Mouse (Mus musculus) embryo, embryonic 10 days (tissue): Measurements from ENCODE around the gene Icam4.
"Not testable (repeated sequence)": the region's sequence is repeated elsewhere in the genome, so short reads cannot be mapped to it uniquely, and the experiment has no call there.

Source experiments
- DNase-seq: peaks from one replicate; pipeline ENCODE4 v3.0.0-alpha.2; 2015; ENCODE audit warnings: low spot score

Icam4 gene

DNA sequence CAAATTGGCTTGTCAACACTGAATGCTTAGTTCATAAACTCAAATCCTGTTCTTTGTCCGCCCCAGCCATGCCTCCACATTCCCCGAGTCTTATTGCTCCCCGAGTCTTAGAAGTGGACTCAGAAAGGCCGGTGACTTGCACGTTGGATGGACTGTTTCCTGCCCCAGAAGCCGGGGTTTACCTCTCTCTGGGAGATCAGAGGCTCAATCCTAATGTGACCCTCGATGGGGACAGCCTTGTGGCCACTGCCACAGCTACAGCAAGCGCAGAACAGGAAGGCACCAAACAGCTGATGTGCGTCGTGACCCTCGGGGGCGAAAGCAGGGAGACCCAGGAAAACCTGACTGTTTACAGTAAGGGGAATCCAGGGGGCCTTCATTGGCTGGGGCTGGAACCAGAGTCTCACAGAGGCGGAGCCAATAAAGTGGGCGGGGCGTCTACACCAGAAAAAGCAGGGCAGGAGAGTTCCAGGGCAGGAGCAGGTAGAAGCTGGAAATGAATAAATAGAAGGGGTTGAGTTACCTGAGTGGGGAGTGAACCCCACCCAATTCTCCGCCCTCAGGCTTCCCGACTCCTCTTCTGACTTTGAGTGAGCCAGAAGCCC is 5.4 kb downstream of the Icam4 start:
- no peak for DNase-seq

GRCm38 (mm10) chr9:21035586-21035985 is 6.4 kb downstream of the Icam4 start:
- DNase-seq = no peak

- no peak for DNase-seq
Observed at GRCm38 (mm10) chr9:21036161-21036560, 7.0 kb downstream of the Icam4 start.

GRCm38 (mm10) chr9:21036666-21037065 is 7.5 kb downstream of the Icam4 start:
- DNase-seq = no peak

DNA sequence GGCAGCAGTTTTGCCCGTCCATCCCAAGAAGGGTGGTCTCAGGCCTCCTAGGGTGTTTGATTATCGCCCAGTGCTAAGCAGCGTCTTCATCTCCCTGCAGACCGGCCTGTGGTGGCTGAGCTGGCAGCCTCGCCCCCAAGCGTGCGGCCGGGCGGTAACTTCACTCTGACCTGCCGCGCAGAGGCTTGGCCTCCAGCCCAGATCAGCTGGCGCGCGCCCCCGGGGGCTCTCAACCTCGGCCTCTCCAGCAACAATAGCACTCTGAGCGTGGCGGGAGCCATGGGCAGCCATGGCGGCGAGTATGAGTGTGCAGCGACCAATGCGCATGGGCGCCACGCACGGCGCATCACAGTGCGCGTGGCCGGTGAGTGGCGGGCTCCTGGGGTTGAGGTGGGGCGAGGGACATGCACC is 8.3 kb downstream of the Icam4 start:
- no peak for DNase-seq

GRCm38 (mm10) chr9:21039779-21040178 is 10.6 kb downstream of the Icam4 start:
- DNase-seq = no peak

DNA sequence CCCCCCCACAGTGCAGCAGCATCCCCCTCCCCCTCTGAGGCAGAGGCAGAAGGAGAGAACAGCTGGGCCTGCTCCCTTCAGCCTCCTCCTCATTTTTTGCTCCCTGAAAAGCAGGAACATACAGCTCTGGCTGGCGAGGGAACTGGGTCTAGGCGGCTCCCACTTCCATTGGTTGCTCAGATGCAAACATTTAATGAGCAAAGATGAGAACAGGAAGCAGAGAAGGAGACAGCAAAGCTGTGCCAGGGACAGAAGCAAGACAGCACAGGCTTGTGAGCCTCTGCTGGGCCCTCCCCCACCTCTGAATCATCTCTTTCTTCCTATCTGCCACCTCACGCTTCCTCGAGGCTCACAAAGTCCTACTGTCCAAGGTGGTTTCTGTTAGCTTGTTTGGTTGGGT is 12.1 kb downstream of the Icam4 start:
- no peak for DNase-seq

GRCm38 (mm10) chr9:21043563-21043962 is 14.4 kb downstream of the Icam4 start:
- no peak for DNase-seq

DNA sequence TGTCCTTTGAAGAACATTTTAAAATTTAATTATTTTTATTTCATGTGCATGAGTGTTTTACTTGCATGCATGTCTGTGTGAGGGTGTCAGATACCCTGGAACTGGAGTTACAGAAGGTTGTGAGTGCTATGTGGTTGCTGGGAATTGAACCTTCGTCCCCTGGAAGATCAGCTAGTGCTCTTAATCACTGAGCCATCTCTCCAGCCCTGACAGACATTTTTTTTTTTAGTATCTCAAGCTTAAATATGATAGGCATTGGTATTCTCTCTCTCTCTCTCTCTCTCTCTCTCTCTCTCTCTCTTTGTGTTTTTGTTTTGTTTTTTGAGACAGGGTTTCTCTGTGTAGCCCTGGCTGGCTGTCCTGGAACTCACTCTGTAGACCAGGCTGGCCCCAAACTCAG is 15.6 kb downstream of the Icam4 start:
- DNase-seq = not testable (repeated sequence)

DNA sequence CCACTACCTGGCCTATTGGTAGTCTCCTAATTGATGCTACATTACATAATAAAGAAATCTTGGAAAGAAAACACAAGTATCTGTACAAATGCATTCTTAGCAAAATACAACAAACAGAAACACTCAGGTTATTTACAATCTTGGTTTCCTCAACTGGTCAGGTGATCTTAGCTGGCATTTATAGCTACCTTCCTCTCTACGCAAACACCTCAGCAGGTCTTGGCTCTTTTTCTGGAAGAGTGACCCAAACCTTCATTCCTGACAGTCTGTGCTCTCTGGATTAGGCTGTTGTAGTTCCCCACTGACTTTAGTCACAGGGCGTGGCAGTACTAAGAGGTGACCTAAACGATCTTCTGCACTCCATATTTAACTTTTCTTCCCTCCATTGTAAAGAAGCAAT is 16.1 kb downstream of the Icam4 start:
- DNase-seq = no peak

DNA sequence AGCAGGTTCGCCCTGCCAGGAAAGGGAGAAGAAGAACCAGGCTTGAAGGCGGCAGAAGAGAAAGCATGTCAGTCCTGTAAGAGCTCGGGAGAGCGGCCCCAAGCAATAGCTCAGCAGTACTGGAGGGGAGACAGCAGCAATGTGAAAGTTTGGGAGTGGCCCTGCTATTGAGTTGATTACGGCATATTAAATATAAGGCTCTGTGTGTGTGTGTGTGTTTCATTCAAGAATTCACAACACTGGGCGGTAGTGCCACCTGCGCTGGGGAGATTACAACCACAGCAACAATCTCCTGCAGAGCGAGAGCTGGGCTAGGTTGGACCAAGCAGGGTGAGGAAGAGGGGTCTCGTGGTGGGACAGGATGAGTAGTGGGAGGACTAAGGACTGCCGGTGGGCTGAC is 22.4 kb downstream of the Icam4 start:
- no peak for DNase-seq

DNA sequence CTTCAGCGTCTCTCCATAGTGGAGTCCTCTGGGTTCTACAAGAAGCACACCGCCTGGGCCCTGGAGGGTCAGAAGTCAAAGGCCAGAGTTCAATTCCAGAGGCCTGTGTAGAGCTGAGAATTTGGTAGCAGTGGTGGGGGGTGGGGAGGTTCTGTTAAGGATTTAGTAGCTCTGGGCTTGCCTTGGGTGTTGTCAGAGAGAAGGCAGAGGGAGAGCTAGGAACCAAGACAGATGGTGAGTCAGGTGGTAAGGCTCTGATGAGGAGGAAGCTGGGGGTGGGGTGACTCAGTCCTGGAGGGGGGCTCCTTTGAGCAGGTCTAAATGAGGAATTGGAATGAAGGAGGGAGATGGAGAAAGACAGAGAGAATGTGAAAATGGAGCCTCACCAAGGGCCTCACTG is 33.8 kb downstream of the Icam4 start:
- DNase-seq = no peak

DNA sequence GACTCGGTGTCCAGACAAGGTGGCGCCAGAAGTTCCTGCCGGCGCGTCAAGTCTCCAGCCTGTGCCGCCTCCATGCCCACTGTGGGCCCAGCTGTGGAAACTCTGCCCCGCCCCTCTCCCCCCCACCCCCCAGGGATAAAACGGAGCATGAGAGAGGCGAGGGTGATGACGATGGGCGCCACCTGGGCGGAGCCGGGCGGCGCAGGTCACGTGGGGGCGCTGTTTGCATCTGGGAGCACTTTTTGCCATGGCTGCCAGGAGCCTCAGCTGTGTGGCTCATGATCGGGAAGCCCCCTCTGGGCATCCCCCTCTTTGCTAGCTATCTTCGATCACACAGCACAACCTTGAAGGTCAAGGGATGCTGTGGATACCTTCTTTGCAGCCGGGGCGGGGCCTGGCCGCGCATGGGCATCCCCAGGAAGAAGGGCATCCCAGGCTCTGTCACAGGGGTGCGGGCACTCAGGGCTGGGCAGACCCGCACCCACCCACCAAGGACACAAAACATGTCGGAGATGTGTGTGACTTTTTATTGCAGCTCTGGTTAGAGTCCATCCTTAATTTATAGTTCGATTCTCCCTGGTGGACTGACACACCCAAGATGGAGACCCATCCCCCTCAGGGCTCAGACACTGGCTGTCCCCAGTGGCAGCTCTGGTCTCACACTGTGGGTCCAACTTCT is 38.0 kb downstream of the Icam4 start, which contains the start of gene Zglp1:
Zglp1 (minus strand) TSS at position 88 of the 679 bp plus-strand sequence.
- no peak for DNase-seq

DNA sequence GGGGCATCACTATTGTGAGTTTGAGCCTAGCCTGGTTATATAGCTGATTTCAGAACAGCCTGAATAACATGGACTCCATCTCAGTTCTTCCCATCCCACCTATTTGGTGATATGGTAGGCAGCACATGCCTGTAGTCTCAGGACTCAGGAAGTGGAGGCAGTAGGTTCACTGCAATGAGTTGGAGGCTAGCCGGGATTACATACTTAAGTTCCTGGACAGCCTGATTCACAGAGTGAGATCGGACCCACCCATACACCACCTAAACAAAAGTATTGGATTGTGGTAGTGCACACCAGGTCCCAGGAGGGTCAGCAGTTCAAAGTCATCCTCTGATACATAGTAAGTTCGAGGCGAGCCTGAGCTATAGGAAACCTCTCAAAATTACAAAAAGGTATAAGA is 43.5 kb downstream of the Icam4 start:
- peak; percentile 9 for DNase-seq

DNA sequence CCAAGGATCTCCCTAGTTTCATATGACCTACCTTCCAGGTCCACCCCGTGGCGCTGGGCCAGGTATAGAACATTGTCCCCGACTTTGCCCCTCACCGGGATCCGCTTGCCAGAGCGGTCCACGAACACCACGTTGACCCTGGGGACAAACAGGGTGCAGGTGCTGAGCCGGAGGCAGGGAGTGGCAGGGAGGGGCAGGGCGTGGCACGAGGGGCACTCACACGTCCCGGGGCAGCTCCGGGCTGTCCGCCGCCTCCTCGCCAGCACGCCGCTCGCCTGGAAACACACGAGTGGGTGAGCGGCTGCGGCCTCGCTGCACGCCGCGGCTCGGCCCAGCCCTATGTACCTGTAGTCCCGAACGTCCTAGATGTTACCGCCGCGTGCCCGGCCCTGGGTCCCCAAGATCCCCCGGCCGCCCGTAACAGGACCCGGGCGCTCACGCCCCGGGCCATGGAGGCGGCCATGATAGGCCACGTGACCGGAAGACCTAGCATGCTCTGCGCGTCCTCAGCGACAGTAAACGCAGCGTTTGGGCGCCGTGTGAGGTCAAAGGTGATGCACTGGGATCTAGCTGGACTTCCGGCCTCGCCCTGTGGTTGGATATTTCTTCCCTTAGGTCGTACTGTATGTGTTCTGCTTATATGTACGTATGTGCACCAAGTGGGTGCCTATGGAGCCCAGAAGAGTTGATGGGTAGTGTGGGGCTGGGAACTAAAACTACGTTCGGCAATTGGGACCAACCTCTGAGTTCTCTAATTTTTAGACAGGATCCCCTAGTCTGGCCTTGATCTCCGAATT is 44.1 kb downstream of the Icam4 start, which contains the start of the genes Gm49373 and Fdx1l:
Gm49373 (minus strand) TSS at position 53 of the 797 bp plus-strand sequence.
Fdx1l (minus strand) TSS at position 571 of the 797 bp plus-strand sequence.
- peak; percentile 98 for DNase-seq

DNA sequence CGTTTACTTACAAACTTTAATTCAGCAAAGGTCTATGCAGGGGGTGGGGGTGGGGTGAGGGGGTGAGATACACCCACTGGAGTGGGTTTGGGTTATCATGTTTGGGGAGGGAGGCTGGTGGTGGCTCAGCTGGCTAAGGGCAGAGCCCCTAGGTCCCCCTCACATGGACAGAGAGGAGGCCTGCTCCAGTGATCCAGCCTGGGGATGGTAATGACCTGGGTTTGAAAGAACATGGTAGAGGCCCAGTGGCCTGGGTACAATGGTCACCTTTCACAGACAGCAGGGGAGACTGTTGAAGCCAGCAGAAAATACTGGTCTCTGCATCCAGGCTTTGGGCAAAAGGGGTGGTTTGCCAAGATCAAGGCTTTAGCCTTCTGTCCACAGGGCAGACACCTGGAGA is 45.0 kb downstream of the Icam4 start:
- no peak for DNase-seq

DNA sequence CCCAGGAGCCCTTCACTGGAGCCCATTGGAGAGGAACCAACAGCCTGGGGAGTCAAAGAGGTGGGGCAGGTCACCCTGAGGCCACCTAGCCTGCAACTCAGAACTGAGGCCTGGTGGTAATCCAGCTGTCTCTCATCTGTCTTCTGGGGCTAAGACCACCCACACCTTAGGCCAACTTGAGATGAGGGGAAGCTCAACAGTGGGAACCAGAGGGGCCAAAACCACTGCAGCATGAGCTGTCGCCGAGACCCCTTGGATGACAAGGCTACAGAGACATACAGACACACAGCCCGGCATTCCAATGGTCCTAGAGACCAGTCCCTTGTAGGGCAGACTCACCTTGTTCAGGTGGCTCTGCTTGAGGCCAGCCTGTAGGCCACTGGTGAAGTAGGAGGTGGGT is 46.5 kb downstream of the Icam4 start:
- no peak for DNase-seq
